Mouse (Mus musculus) erythroblast, embryonic 14.5 days (primary cell): ENCODE measurements around the gene Ism1.

Source experiments
- GATA1 ChIP-seq: IDR thresholded peaks from 2 replicates; pipeline ENCODE4 v1.6.1; 2012; ENCODE audit warnings: low read length, inconsistent platforms, mixed read lengths
- TAL1 ChIP-seq: IDR thresholded peaks from 3 replicates; pipeline ENCODE4 v1.6.1; 2012; ENCODE audit warnings: low read length, inconsistent platforms, mixed read lengths

DNA sequence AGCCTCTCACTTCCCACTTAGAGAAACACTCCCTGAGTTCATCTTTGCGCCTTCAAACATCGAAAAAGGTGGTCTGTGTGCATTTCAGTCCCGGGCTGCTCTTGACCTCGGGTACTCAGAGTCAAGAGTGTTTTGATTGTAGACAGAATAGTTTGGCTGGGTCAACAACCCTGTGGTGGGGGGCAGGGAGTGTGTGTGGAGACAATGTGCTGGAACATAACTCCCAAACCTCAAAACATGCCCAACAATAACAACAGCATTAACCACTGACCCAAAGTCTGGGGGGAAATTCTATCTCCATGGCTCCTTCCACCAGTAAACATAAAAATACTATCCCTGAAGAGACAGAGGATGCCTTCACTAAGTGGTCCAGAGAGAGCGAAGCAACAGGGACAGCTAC, 51.4 kb downstream of the Ism1 start:
- no peak for TF ChIP-seq GATA1
- no peak for TF ChIP-seq TAL1
